Mouse (Mus musculus) stomach, postnatal 0 days (tissue): ENCODE results near the gene Mfsd13b. TPM values are rescaled to one million over a fixed set of nuclear protein-coding genes. Genes with fewer than 3 reads are reported as not detected.
A peak's percentile ranks its signal among the peaks of the same experiment; 100 is the strongest.

ENCODE experiments used
- ATAC-seq: fragments of 200-750 bp; cut with Nextera tagmentation; 2 replicates; pipeline ENCODE4 v1.8.0; 2017; ENCODE audit not compliant: low FRiP score, low TSS enrichment
- DNase-seq: peaks from one replicate; pipeline ENCODE4 v3.0.0-alpha.2; 2016; ENCODE audit warnings: low spot score
- H3K27ac ChIP-seq: fragments of 300-500 bp; sonication (generic); replicated peaks from 2 replicates; pipeline ENCODE4 v1.5.1; 2014; ENCODE audit warnings: mild to moderate bottlenecking, control low read depth
- H3K27me3 ChIP-seq: fragments of 300-500 bp; sonication (generic); 2 replicates; pipeline ENCODE4 v1.6.1; 2014; ENCODE audit warnings: low read length; ENCODE audit not compliant: control insufficient read depth, insufficient read depth
- H3K36me3 ChIP-seq: fragments of 300-500 bp; sonication (generic); 2 replicates; pipeline ENCODE4 v1.6.1; 2014; ENCODE audit warnings: low read length, mixed read lengths; ENCODE audit not compliant: control insufficient read depth, insufficient read depth
- H3K4me1 ChIP-seq: fragments of 300-500 bp; sonication (generic); replicated peaks from 2 replicates; pipeline ENCODE4 v1.6.1; 2014; ENCODE audit warnings: antibody characterized with exemption; ENCODE audit not compliant: control insufficient read depth, insufficient read depth
- H3K4me2 ChIP-seq: fragments of 300-500 bp; sonication (generic); replicated peaks from 2 replicates; pipeline ENCODE4 v1.6.1; 2014; ENCODE audit warnings: low read depth, mild to moderate bottlenecking, control low read depth, moderate library complexity
- H3K4me3 ChIP-seq: fragments of 300-500 bp; sonication (generic); 2 replicates; pipeline ENCODE4 v1.5.1; 2014; ENCODE audit warnings: low read depth, low read length, control low read depth
- H3K9ac ChIP-seq: fragments of 300-500 bp; sonication (generic); 2 replicates; pipeline ENCODE4 v1.6.1; 2014; ENCODE audit warnings: mild to moderate bottlenecking, low read length, control low read depth, mixed read lengths
- H3K9me3 ChIP-seq: fragments of 300-500 bp; sonication (generic); 2 replicates; pipeline ENCODE4 v1.6.1; 2016; ENCODE audit warnings: low read length; ENCODE audit not compliant: control insufficient read depth
- CTCF ChIP-seq: IDR thresholded peaks from 2 replicates; pipeline ENCODE4 v1.5.1; 2016; ENCODE audit warnings: antibody characterized with exemption, low read depth, mild to moderate bottlenecking, moderate library complexity
- EP300 ChIP-seq: optimal IDR thresholded peaks from 2 replicates; pipeline ENCODE3; 2016; ENCODE audit warnings: antibody characterized with exemption
- WGBS: fragments of 180-500 bp; shearing (Covaris S2); extraction: QIAGEN DNeasy Blood & Tissue Kit; methylation state at CpG from one replicate; pipeline ENCODE4 v1.1.7; 2014; 5-methylcytosine and 5-hydroxymethylcytosine counted together
- polyA plus RNA-seq: library from polyadenylated mRNA; unstranded; fragments of >200 nt; fragmentation: Nextera tagmentation; extraction: Ambion mirVana; gene quantifications from 2 replicates; pipeline ENCODE4 v1.2.1, GENCODE M21; 2015

The Mfsd13b gene
- polyA plus RNA-seq, 1 experiment from 2014 or later: 0.19 TPM

- Histone ChIP-seq H3K9ac (no peak overlapping the region), H3K4me1 (no peaks in the 10 kb centered on the region), H3K27me3 (no peaks in the 10 kb centered on the region), H3K9me3 (no peaks in the 10 kb centered on the region), H3K36me3 (no peaks in the 10 kb centered on the region), H3K4me3 (no peak overlapping the region), H3K27ac (no peak overlapping the region), H3K4me2 (no peak overlapping the region)
- ATAC-seq (no peak), DNase-seq (no peak)
- 85% methylated on average over 2 of the region's 2 CpGs for WGBS
- TF ChIP-seq EP300 (no peak), CTCF (no peak)
Measured at GRCm38 (mm10) chr7:120999021-120999530, 16.8 kb downstream of the Mfsd13b start.

GRCm38 (mm10) chr7:121000065-121000822 lies 17.9 kb downstream of the Mfsd13b start:
- H3K4me2 ChIP-seq: no peak overlapping the region
- ATAC-seq (no peak), DNase-seq (no peak)
- no peak for TF ChIP-seq CTCF
- TF ChIP-seq EP300: no peak
- no peaks in the 10 kb centered on the region for H3K4me1 ChIP-seq
- no peaks in the 10 kb centered on the region for H3K9me3 ChIP-seq
- H3K36me3 ChIP-seq: no peaks in the 10 kb centered on the region
- 57% methylated on average over 3 of the region's 3 CpGs for WGBS
- no peak overlapping the region for H3K9ac ChIP-seq
- H3K4me3 ChIP-seq: no peak overlapping the region
- H3K27ac ChIP-seq: no peak overlapping the region
- H3K27me3 ChIP-seq: no peaks in the 10 kb centered on the region

- Histone ChIP-seq H3K36me3 (no peaks in the 10 kb centered on the region), H3K9ac (no peak overlapping the region), H3K9me3 (no peaks in the 10 kb centered on the region), H3K4me1 (no peaks in the 10 kb centered on the region), H3K27ac (no peak overlapping the region), H3K4me2 (no peak overlapping the region), H3K27me3 (no peaks in the 10 kb centered on the region), H3K4me3 (no peak overlapping the region)
- TF ChIP-seq CTCF (no peak), EP300 (no peak)
- ATAC-seq (no peak), DNase-seq (no peak)
- 83% methylated on average over 3 of the region's 3 CpGs for WGBS
Measured at GRCm38 (mm10) chr7:121001879-121002278, 19.6 kb downstream of the Mfsd13b start.

- Histone ChIP-seq H3K9ac (no peak overlapping the region), H3K4me3 (no peak overlapping the region), H3K27me3 (no peaks in the 10 kb centered on the region), H3K4me2 (no peak overlapping the region), H3K9me3 (no peaks in the 10 kb centered on the region), H3K27ac (no peak overlapping the region), H3K4me1 (no peaks in the 10 kb centered on the region), H3K36me3 (no peaks in the 10 kb centered on the region)
- no peak for DNase-seq
- no peak for ATAC-seq
- 50% methylated on average over 5 of the region's 5 CpGs for WGBS
- TF ChIP-seq CTCF (no peak), EP300 (no peak)
Measured at GRCm38 (mm10) chr7:121002407-121002928, 20.2 kb downstream of the Mfsd13b start.

GRCm38 (mm10) chr7:121003793-121004418 lies 21.6 kb downstream of the Mfsd13b start:
- ATAC-seq (peak; percentile 51), DNase-seq (no peak)
- WGBS: 68% methylated on average over 4 of the region's 4 CpGs

More at GRCm38 (mm10) chr7:121003793-121004418, 21.6 kb downstream of the Mfsd13b start:
- no peak overlapping the region for H3K4me2 ChIP-seq
- H3K27ac ChIP-seq: 0 out of 2 replicates have a peak overlapping the region, but pooled peaks have one; percentile 8
- no peaks in the 10 kb centered on the region for H3K36me3 ChIP-seq
- no peaks in the 10 kb centered on the region for H3K4me1 ChIP-seq
- no peaks in the 10 kb centered on the region for H3K27me3 ChIP-seq
- no peaks in the 10 kb centered on the region for H3K9me3 ChIP-seq
- H3K4me3 ChIP-seq: no peak overlapping the region
- no peak overlapping the region for H3K9ac ChIP-seq
- no peak for TF ChIP-seq EP300
- TF ChIP-seq CTCF: no peak
